Comparison of ENCODE assay signal across 12 mouse cellular contexts in genomic region chr15:31258029-31258692, GRCm38 (mm10). TPM values are rescaled to one million over a fixed set of nuclear protein-coding genes. Genes with fewer than 3 reads are reported as not detected.
DNase-seq lines count a peak whose midpoint lies in the region; ATAC-seq and TF ChIP-seq lines count a peak whose summit lies in the region.
"Had no signal": no experiment of that assay in that cellular context is flagged by ENCODE, and none has a peak within 500 bp of the region (broad histone marks: within the 10 kb centered on the region; RNA-seq: fewer than 3 reads in every experiment).

No protein-coding gene starts in this region.

- H3K27ac ChIP-seq in intestine, embryonic 15.5 days, result no peak overlapping the region
- H3K27ac ChIP-seq in stomach, embryonic 14.5 days (ENCODE audit: low read length), result no peak overlapping the region
- H3K27ac ChIP-seq: kidney, postnatal 0 days; liver, embryonic 15.5 days had no signal

- TF ChIP-seq CTCF in lung, adult 2 months (IDR thresholded peaks at IDR 0.05; ENCODE audit: insufficient read depth, low read length), result no peak

- TF ChIP-seq POLR2A in lung, adult 2 months (IDR thresholded peaks at IDR 0.05; ENCODE audit: borderline replicate concordance, extremely low read depth, low read depth, low read length), result no peak

- H3K4me2 ChIP-seq in intestine, embryonic 15.5 days (replicated peaks), result no peak overlapping the region
- no peak overlapping the region for H3K4me2 ChIP-seq in stomach, embryonic 14.5 days (replicated peaks; ENCODE audit: low read depth, low read length)
- H3K4me2 ChIP-seq: liver, embryonic 15.5 days had no signal

- no peaks in the 10 kb centered on the region for H3K9me3 ChIP-seq in intestine, embryonic 15.5 days
- no peaks in the 10 kb centered on the region for H3K9me3 ChIP-seq in stomach, embryonic 14.5 days (ENCODE audit: control insufficient read depth, low read depth, low read length)
- H3K9me3 ChIP-seq: liver, embryonic 15.5 days had no signal

- H3K4me3 ChIP-seq in lung, adult 2 months (replicated peaks; ENCODE audit: extremely low read depth, low read depth, low read length), result no peak overlapping the region
- H3K4me3 ChIP-seq in intestine, embryonic 15.5 days (replicated peaks), result no peak overlapping the region
- H3K4me3 ChIP-seq in stomach, embryonic 14.5 days (ENCODE audit: low read depth, low read length), result no peak overlapping the region
- H3K4me3 ChIP-seq: liver, embryonic 15.5 days had no signal

- H3K4me1 ChIP-seq in lung, adult 2 months (ENCODE audit: control insufficient read depth, insufficient read depth, low read length), result no peaks in the 10 kb centered on the region
- no peaks in the 10 kb centered on the region for H3K4me1 ChIP-seq in intestine, embryonic 15.5 days (replicated peaks)
- no peaks in the 10 kb centered on the region for H3K4me1 ChIP-seq in stomach, embryonic 14.5 days (ENCODE audit: control insufficient read depth, insufficient read depth, low read length)

- H3K9ac ChIP-seq in intestine, embryonic 15.5 days, result no peak overlapping the region
- H3K9ac ChIP-seq in stomach, embryonic 14.5 days (replicated peaks; ENCODE audit: low read depth, low read length), result no peak overlapping the region
- H3K9ac ChIP-seq: liver, embryonic 15.5 days had no signal

- no peaks in the 10 kb centered on the region for H3K27me3 ChIP-seq in intestine, embryonic 15.5 days (replicated peaks)
- no peaks in the 10 kb centered on the region for H3K27me3 ChIP-seq in stomach, embryonic 14.5 days (ENCODE audit: control insufficient read depth, insufficient read depth, low read length)
- H3K27me3 ChIP-seq: liver, embryonic 15.5 days had no signal

- DNase-seq in adrenal gland, adult 2 months, result peak; percentile 10
- no peak for DNase-seq in adrenal gland, postnatal 25 days
- DNase-seq in lung, adult 18-20 months, result peak; percentile 24 to 50
- DNase-seq in lung, adult 2 months, result no peak
- DNase-seq in adrenal gland, adult 18-20 months (ENCODE audit: low spot score in 2 of 2), result no peak
- no peak for DNase-seq in B cell, adult 2 months
- DNase-seq: cerebellum, postnatal 36 days; heart, adult 11 months had no signal

- 0 out of 2 replicates have a peak, but pooled peaks cover 3% of the 10 kb centered on the region for H3K36me3 ChIP-seq in intestine, embryonic 15.5 days
- no peaks in the 10 kb centered on the region for H3K36me3 ChIP-seq in stomach, embryonic 14.5 days (ENCODE audit: control insufficient read depth, insufficient read depth, low read length)
- H3K36me3 ChIP-seq: liver, embryonic 15.5 days had no signal

- ATAC-seq in intestine, embryonic 15.5 days, result peak; percentile 48
- ATAC-seq in stomach, embryonic 14.5 days (ENCODE audit: insufficient number of reproducible peaks, insufficient read depth, low FRiP score, low read depth), result peak; percentile 66

- WGBS in lung, adult 2 months, result 58% methylated on average over 21 of the region's 21 CpGs
- WGBS in intestine, embryonic 15.5 days, result 55% methylated on average over 21 of the region's 21 CpGs
- WGBS in stomach, embryonic 14.5 days, result 52% methylated on average over 21 of the region's 21 CpGs

RNA-seq across cellular contexts. Expression of gene Dap, which starts 34.0 kb away (rescaled TPM):
- total RNA-seq in adrenal gland, adult 2 months (2021), result 100 to 1,000 TPM in 1 of 2 experiments, 10 to 100 TPM in 1; 96.8 to 113 TPM
- polyA plus RNA-seq in adrenal gland, adult 2 months (2012; rRNA removed), result 83.3 and 84.5 TPM in 2 replicates
- 85.6 and 86.7 TPM in 2 replicates for total RNA-seq in adrenal gland, postnatal 25 days (2021)
- 54.3 and 63.0 TPM in 2 replicates for polyA plus RNA-seq in lung, adult 2 months (2012; rRNA removed)
- 89.0 and 93.3 TPM in 2 replicates for polyA plus RNA-seq in intestine, embryonic 15.5 days (2015; fragmentation: Nextera tagmentation; extraction: Ambion mirVana)
- 98.8 and 107 TPM in 2 replicates for polyA plus RNA-seq in stomach, embryonic 14.5 days (2014; fragmentation: Nextera tagmentation; extraction: Ambion mirVana)
- 10 to 100 TPM; 92.0 to 93.7 TPM for total RNA-seq in adrenal gland, adult 18-20 months (2021)

Comparison
In these comparisons a context has a peak if more than half of its experiments do, and no peak if none do; other contexts are left out.
1. DNase-seq: peak in adrenal gland, adult 2 months (single experiment) and lung, adult 18-20 months (2 of 2); none in adrenal gland, postnatal 25 days (single experiment), lung, adult 2 months (single experiment), adrenal gland, adult 18-20 months (0 of 2) and B cell, adult 2 months (0 of 2).